Mouse (Mus musculus) testis, postnatal 14 days (tissue): ENCODE results near the gene 1700056E22Rik.

Source experiments
- DNase-seq: peaks from one replicate; pipeline ENCODE4 v3.0.0; 2021; ENCODE audit warnings: low spot score

1700056E22Rik gene

DNA sequence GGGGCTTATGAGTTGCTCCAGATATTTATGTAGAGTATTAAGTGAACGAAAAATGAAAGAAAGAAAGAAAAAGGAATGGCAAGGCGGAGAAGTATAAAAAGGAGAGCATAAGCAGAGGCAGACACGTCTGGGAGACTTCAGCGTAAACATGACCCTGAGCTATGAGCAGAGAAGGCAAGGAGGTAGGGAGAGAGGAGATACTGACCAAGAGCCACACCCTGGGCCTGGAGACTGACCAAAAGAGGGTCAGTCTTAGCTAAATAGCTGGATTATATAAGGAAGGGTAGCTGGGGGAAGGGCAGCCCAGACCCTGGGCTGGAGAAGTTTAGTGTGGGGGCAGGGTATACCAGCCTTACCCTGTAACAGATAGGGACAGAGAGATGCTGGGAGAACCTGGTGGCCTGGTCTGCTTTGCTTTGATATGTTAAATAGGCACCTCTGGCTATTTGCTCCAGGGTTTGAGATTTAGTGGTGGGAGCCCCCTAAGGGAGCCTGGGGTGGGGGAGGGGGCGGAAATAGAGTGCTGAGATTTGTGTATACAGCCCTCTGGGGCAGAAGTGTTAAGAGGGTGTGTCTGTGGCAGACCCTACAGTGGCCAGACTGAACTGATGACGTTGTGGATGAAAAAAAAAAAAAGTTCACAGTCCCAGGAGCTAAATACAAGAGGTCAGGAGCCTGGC is 14.9 kb downstream of the 1700056E22Rik start:
- DNase-seq = no peak

GRCm38 (mm10) chr1:184017606-184018005 is 16.5 kb downstream of the 1700056E22Rik start:
- DNase-seq = no peak

DNA sequence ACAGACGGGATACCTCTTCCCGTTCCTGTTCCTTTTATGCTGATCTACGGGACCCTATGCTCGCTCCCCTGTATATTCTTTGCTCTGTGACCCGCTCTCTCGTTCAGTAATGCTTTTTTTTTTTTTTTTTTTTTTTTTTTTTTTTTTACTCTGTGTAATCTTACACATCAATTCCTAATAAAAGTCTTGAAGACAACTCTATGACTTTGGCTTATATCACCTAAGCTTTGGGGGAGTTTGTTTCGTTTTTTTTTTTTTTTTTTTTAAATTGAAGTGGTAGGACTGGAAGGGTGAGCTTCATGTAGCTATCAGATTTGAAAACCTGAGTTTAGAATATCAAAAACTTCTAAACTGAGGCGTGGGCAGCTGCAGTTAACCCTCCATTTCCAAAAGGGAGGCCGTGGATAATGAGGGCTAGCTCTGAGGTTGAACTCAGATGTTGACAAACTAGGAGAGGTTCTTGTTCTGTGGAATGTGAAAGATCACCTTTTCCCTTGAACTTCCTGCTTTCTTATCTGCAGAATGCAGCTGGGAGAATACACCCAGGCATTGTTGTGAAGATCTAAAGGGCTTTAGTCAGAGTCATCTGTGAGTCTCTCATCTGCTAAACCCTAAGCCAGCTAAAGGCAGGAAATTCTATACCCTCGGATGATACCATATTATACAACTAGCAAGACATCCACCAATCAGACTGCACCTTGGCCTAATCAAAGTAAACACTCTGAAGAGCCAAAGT is 17.9 kb downstream of the 1700056E22Rik start:
- DNase-seq = no peak

- DNase-seq = no peak
Measured at GRCm38 (mm10) chr1:184014091-184014490, 20.0 kb downstream of the 1700056E22Rik start.

DNA sequence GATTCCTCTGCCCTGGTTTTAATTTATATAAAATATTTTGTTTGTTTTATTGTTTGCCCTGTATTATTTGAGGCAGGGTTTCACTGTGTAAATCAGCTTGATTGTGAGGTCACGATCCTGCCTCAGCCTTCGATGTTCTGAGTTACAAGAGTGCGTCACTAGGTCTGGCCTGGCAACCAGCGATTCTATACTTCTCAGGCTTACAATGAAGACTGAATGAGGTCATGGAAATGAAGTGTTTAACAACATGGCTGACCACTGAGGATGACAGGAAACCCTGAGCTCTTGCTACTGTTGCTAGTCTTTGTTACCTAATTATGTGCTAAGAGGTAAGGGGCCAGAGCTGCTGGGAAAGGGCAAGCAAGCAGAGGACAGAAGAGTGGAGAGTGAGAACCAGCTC is 21.0 kb downstream of the 1700056E22Rik start, which contains the start of gene Dusp10:
Gene Dusp10 (plus strand): TSS at position 197 of the 400 bp plus-strand sequence.
- DNase-seq = no peak

DNA sequence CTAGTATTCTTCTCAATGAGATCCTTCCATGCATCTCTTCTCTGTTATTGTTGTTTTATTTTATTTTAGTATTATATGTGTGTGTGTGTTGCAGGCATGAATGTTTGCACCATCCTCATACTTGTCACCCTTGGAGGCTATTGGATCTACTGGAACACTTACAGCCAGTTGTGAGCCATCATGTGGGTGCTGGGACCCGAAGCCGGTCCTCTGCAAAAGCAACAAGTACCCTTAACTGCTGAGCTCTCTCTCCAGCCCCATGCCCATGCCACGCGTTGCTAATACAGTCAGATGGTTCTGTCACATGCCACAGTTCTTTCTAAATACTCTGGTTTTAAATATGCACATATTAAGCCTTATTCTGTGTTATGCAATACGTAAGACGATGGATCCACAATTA is 22.8 kb downstream of the 1700056E22Rik start:
- DNase-seq = no peak

DNA sequence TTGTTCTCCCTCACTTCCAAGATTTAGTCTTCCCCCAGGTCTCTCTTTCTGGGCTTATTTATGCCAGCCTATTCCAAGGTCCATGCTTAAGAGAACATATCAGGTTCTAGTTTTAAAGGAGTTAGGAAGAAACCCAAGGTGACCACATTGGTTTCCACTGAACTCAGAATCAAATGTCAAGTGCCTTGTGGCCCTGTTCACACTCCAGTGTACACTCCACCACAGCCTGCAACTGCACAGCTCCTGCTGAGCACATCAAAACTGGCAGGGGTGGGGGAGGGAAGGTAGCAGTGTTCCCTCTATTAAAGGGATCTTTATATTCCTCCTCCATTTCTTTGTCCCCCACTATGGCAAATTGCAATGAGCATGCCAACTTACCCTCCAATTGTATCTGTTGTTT is 28.0 kb downstream of the 1700056E22Rik start:
- no peak for DNase-seq

DNA sequence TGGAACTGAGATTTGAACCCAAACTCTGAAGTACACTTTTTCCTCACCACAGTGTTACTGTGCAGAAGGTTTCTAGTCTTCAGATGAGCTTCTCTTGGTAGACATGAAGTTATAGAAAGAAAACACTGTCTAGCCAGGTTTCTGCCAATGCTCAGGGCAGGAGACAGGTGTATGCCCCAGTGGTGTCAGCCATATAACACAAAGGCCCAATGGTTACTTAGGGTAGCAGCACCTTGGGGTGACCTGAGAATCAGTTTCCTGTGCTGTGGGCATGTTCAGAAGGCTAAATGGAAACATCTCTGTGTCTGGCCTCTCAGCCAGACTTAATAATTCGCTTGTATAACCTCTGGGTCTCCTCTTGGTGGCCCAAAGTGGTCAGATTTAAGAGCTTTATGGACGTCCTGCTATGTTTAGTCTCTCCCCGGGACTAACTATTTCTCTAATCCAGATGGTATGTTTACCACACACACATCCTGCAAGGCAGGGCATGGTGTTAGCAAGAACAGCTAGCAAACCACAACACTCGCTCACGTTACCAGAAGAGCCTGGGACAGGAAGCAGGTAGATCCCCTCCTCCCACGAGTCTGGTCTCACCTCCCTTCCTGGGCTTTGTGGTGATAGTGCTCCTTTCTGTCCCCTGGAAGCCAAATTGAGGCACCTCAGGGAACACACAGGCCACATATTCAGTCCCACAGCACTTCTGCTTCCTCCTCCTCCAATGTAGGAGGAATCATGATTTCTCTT is 28.6 kb downstream of the 1700056E22Rik start:
- DNase-seq = no peak

GRCm38 (mm10) chr1:184004311-184004710 is 29.8 kb downstream of the 1700056E22Rik start:
- no peak for DNase-seq

DNA sequence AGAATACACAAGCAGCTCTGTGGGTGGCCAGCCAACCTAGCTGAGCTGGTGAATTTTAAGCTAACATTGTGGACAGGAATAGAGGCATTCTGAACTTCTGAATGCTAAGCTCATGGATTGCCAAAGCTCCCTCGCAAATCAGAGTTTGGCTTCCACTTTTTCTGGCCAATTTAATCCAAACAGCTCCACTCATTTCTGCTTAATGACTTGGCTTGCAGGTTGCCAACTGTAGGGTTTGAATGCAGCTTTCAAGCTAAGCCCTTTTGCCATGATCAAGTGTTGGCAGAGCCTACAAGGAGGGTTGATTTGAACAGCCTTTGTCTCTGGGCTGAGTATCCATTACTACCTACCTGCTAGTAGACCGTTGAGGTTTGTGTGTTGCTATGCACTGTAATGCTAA is 31.6 kb downstream of the 1700056E22Rik start:
- no peak for DNase-seq

DNA sequence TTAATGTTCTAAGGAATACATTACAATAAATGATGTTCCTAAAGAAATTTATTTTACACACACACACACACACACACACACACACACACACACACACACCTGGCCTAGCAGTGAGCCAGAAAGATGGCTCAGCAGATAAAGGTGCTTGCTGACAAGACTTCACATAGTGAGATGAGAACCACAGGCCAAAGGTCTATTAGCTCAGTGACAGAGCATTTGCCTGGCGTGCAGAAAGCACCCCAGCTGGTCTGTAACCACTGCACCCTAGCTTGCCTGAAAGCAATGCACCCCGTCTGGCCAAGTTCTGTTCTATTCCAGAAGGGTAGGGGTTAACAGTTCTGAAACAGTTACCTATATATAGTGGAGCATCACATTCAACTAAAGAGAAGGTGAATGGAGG is 36.9 kb downstream of the 1700056E22Rik start:
- no peak for DNase-seq

DNA sequence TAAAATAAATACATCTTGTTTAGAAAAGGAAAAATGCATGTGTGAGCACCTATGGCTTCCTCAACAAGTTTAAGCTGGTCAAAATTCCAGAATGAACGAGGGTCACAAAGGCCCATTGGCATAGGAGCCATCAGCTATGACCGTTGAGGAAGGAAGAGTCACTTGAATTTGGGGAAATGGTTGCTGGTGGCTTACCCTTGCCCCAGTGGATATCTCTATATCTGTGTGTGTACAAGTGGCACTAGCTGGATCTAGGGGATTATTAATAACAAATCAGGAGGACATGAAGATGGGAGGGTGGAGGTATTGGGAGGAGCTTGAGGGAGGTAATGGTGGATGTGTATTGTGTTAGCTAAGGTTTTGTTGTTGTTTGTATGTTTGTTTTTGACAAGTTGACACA is 42.2 kb downstream of the 1700056E22Rik start:
- no peak for DNase-seq

DNA sequence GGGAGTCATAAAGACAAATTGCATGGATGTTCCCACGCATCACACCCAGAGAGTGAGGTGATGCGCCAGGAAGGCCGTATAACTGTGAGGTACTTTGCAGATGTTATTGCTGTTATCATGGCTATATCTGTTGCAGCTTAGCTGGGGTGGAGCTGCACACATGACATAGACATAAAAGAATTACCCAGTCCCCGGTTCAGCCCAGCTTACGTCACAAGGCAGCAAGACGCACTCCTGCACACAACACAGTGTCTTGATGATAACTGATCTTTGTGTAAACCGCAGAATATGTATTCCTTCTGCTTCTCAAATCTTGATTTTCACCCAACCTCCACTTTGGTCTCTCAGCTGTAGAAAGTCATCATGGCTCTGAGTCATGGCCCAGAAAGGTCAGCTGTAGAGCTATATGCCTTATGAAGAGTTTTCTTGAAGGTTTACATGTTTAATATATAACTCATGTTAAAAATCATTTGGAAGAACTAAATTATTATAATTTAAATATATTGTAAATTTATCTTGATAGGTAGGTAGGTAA is 46.3 kb downstream of the 1700056E22Rik start:
- no peak for DNase-seq
